Mouse (Mus musculus) lung, embryonic 14.5 days (tissue): ENCODE data around the gene Zswim8. TPM values are rescaled to one million over a fixed set of nuclear protein-coding genes. Genes with fewer than 3 reads are reported as not detected.

Experiments used
- ATAC-seq: fragments of 200-750 bp; cut with Nextera tagmentation; 2 replicates; pipeline ENCODE4 v1.8.0; 2017; ENCODE audit warnings: mild to moderate bottlenecking, moderate TSS enrichment, moderate library complexity; ENCODE audit not compliant: insufficient read depth
- DNase-seq: peaks from one replicate; pipeline ENCODE4 v3.0.0-alpha.2; 2015
- H3K27ac ChIP-seq: fragments of 300-500 bp; sonication (generic); 2 replicates; pipeline ENCODE4 v1.5.1; 2014; ENCODE audit warnings: low read depth, mild to moderate bottlenecking, moderate library complexity
- H3K27me3 ChIP-seq: fragments of 300-500 bp; sonication (generic); 2 replicates; pipeline ENCODE4 v1.6.1; 2014; ENCODE audit warnings: low read length, control low read depth; ENCODE audit not compliant: insufficient read depth
- H3K36me3 ChIP-seq: fragments of 300-500 bp; sonication (generic); 2 replicates; pipeline ENCODE4 v1.6.1; 2014; ENCODE audit warnings: control low read depth; ENCODE audit not compliant: insufficient read depth
- H3K4me1 ChIP-seq: fragments of 300-500 bp; sonication (generic); 2 replicates; pipeline ENCODE4 v1.6.1; 2014; ENCODE audit warnings: antibody characterized with exemption, control low read depth; ENCODE audit not compliant: insufficient read depth
- H3K4me2 ChIP-seq: fragments of 300-500 bp; sonication (generic); 2 replicates; pipeline ENCODE4 v1.6.1; 2014; ENCODE audit warnings: mild to moderate bottlenecking
- H3K4me3 ChIP-seq: fragments of 300-500 bp; sonication (generic); 2 replicates; pipeline ENCODE4 v1.5.1; 2014; ENCODE audit warnings: low read depth, low read length
- H3K9ac ChIP-seq: fragments of 300-500 bp; sonication (generic); 2 replicates; pipeline ENCODE4 v1.6.1; 2014
- H3K9me3 ChIP-seq: fragments of 300-500 bp; sonication (generic); 2 replicates; pipeline ENCODE4 v1.6.1; 2016; ENCODE audit warnings: low read depth, low read length, control low read depth
- CTCF ChIP-seq: IDR thresholded peaks from 2 replicates; pipeline ENCODE4 v1.5.1; 2016; ENCODE audit warnings: antibody characterized with exemption, low read depth
- WGBS: fragments of 180-500 bp; shearing (Covaris S2); extraction: QIAGEN DNeasy Blood & Tissue Kit; methylation state at CpG from one replicate; pipeline ENCODE4 v1.1.7; 2014; 5-methylcytosine and 5-hydroxymethylcytosine counted together
- polyA plus RNA-seq: library from polyadenylated mRNA; unstranded; fragments of >200 nt; fragmentation: Nextera tagmentation; extraction: Ambion mirVana; gene quantifications from 2 replicates; pipeline ENCODE4 v1.2.1, GENCODE M21; 2014

Gene Zswim8
- polyA plus RNA-seq, 1 experiment from 2014 or later: 37.3 TPM

GRCm38 (mm10) chr14:20662740-20663139 is 44.6 kb upstream of the Zswim8 start:
- 67% methylated on average over 3 of the region's 3 CpGs for WGBS
- no peak for DNase-seq

DNA sequence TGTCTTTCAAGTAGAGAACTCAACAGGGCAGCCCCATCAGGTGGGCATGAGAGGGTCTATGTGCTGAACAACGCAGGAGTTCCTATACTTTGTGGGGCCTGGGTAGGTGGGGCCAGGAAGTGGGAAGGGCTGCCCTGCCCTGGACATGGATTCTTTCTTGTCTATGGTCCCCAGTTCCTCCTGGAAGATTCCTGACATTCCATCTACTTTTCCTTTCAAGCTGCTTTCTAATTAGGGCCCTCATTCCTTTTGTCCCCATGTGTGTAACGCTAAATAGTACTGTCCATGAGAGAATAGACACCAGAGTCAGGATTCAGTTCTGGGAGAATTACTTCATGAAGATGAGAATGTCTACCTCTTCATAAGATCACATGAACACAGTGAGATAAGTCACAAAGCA is 43.8 kb upstream of the Zswim8 start:
- no peak for TF ChIP-seq CTCF
- 57% methylated on average over 2 of the region's 2 CpGs for WGBS
- Histone ChIP-seq H3K4me1 (0 out of 2 replicates have a peak, but pooled peaks cover 8% of the 10 kb centered on the region), H3K4me2 (0 out of 2 replicates have a peak overlapping the region, but pooled peaks have one; percentile 12), H3K4me3 (no peak overlapping the region), H3K36me3 (no peaks in the 10 kb centered on the region), H3K9me3 (no peaks in the 10 kb centered on the region), H3K27ac (peak overlapping the region; percentile 36; the same call in 1 of the 2 replicates), H3K27me3 (no peaks in the 10 kb centered on the region), H3K9ac (no peak overlapping the region)
- DNase-seq (no peak), ATAC-seq (no peak)

More at GRCm38 (mm10) chr14:20662740-20663139, 44.6 kb upstream of the Zswim8 start:
- H3K36me3 ChIP-seq: no peaks in the 10 kb centered on the region
- no peak overlapping the region for H3K4me3 ChIP-seq
- 0 out of 2 replicates have a peak, but pooled peaks cover 8% of the 10 kb centered on the region for H3K4me1 ChIP-seq
- no peaks in the 10 kb centered on the region for H3K27me3 ChIP-seq
- peak overlapping the region; percentile 4; the same call in 1 of the 2 replicates for H3K9ac ChIP-seq
- no peak for TF ChIP-seq CTCF
- no peak overlapping the region for H3K4me2 ChIP-seq
- ATAC-seq: no peak
- H3K9me3 ChIP-seq: no peaks in the 10 kb centered on the region
- no peak overlapping the region; the same call in 1 of the 2 replicates for H3K27ac ChIP-seq

- H3K9ac ChIP-seq: peak overlapping the region; percentile 17; the same call in 1 of the 2 replicates
- peak overlapping the region; percentile 2; the same call in 1 of the 2 replicates for H3K27ac ChIP-seq
- DNase-seq (no peak), ATAC-seq (no peak)
- no peaks in the 10 kb centered on the region for H3K9me3 ChIP-seq
- TF ChIP-seq CTCF: no peak
- 40% methylated on average over 3 of the region's 3 CpGs for WGBS
- no peak overlapping the region; the same call in 1 of the 2 replicates for H3K4me3 ChIP-seq
- H3K36me3 ChIP-seq: no peaks in the 10 kb centered on the region
- no peak overlapping the region for H3K4me2 ChIP-seq
- H3K4me1 ChIP-seq: 0 out of 2 replicates have a peak, but pooled peaks cover 8% of the 10 kb centered on the region
- no peaks in the 10 kb centered on the region for H3K27me3 ChIP-seq
Observed at GRCm38 (mm10) chr14:20664436-20664835, 42.9 kb upstream of the Zswim8 start.

DNA sequence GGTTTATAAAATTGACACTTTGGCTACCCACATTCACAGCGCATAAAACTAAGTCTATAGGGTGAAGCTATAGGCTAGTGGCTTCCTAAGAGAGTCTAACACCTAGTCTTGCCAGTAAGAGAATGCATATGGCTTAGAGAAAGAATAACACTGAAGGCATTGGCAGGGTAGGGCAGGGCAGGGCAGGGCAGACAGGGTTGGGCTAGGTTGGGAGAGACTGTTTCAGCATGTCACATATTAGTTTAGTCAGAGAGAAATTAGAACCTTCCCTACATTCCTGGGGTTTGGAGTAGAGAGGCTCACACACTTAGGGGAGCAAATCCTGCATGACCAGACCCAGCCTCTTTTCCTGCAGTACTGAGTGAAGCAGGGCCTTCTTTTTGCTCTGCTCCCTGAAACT is 39.9 kb upstream of the Zswim8 start:
- ATAC-seq: no peak
- Histone ChIP-seq H3K27me3 (no peaks in the 10 kb centered on the region), H3K9ac (no peak overlapping the region)

DNA sequence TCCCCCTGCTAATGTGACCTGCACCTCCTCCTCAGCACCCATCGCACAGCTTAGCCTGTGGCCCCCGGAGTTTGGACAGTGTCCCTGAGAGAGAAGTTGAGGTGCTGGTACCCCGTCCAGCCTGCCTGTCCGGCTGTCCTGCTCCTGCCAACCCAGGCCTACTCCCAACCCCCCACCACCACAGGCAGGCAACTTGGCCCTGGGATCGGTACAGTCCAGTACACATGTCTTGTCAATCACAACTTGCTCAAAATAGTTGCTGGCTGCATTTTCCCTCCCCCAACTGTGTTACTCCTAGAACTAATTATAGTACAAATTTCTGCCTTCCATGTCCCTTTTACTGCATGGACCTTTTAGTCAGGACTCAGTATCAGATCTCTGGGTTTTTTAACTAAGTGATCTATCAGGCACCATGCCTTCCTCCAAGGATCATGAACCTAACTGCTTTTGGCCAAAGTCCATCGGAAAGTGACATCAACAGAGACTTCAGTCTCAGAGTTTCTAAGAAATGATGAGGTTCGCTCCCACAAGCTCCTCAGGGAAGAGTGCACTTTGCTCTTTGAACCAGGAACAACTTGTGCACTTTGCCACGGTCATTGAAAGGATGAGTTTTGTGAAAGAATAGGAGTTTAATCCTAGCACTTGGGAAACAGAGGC is 39.1 kb upstream of the Zswim8 start, which contains the start of gene Synpo2l:
Synpo2l (minus strand) TSS at position 201 of the 657 bp plus-strand sequence.
- H3K36me3 ChIP-seq: no peaks in the 10 kb centered on the region
- 0 out of 2 replicates have a peak, but pooled peaks cover 5% of the 10 kb centered on the region for H3K4me1 ChIP-seq
- no peak for TF ChIP-seq CTCF
- no peak within 1 kb of the TSS for H3K4me3 ChIP-seq
- no peak within 1 kb of the TSS for H3K4me2 ChIP-seq
- no peak for ATAC-seq
- DNase-seq: no peak
- no peak within 1 kb of the TSS for H3K9ac ChIP-seq
- H3K27me3 ChIP-seq: no peaks in the 10 kb centered on the region
- no peak within 1 kb of the TSS for H3K27ac ChIP-seq
- H3K9me3 ChIP-seq: no peaks in the 10 kb centered on the region
- 77% methylated on average over 8 of the region's 8 CpGs for WGBS

More for the DNA sequence above, 39.9 kb upstream of the Zswim8 start:
- Histone ChIP-seq H3K4me2 (no peak overlapping the region), H3K36me3 (no peaks in the 10 kb centered on the region), H3K4me1 (0 out of 2 replicates have a peak, but pooled peaks cover 5% of the 10 kb centered on the region), H3K27ac (no peak overlapping the region), H3K9me3 (no peaks in the 10 kb centered on the region), H3K4me3 (no peak overlapping the region)
- TF ChIP-seq CTCF: no peak
- no peak for DNase-seq
- 59% methylated on average over 1 of the region's 1 CpGs for WGBS

GRCm38 (mm10) chr14:20672990-20673389 is 34.4 kb upstream of the Zswim8 start:
- DNase-seq: peak; percentile 69
- no peak overlapping the region for H3K9ac ChIP-seq
- H3K4me3 ChIP-seq: no peak overlapping the region
- H3K4me2 ChIP-seq: peak overlapping the region; percentile 68
- ATAC-seq: no peak
- H3K27ac ChIP-seq: no peak overlapping the region
- peaks cover 26% of the 10 kb centered on the region for H3K36me3 ChIP-seq
- H3K9me3 ChIP-seq: no peaks in the 10 kb centered on the region
- WGBS: 93% methylated on average over 2 of the region's 2 CpGs
- no peaks in the 10 kb centered on the region for H3K27me3 ChIP-seq
- TF ChIP-seq CTCF: peak; percentile 56
- H3K4me1 ChIP-seq: peaks cover 8% of the 10 kb centered on the region; the same call in 1 of the 2 replicates

GRCm38 (mm10) chr14:20673735-20674063 is 33.7 kb upstream of the Zswim8 start:
- DNase-seq (no peak), ATAC-seq (peak; percentile 57)
- no peaks in the 10 kb centered on the region for H3K27me3 ChIP-seq
- H3K27ac ChIP-seq: peak overlapping the region; percentile 88
- peak overlapping the region; percentile 63 for H3K4me3 ChIP-seq
- H3K9me3 ChIP-seq: no peaks in the 10 kb centered on the region
- 8% methylated on average over 13 of the region's 13 CpGs for WGBS
- TF ChIP-seq CTCF: no peak
- H3K4me2 ChIP-seq: peak overlapping the region; percentile 68
- H3K36me3 ChIP-seq: peaks cover 33% of the 10 kb centered on the region
- H3K4me1 ChIP-seq: peaks cover 8% of the 10 kb centered on the region; the same call in 1 of the 2 replicates
- H3K9ac ChIP-seq: peak overlapping the region; percentile 48
